Mouse (Mus musculus) cortical plate, adult 2 months (tissue): Measurements from ENCODE around the gene Otc. TPM values are rescaled to one million over a fixed set of nuclear protein-coding genes. Genes with fewer than 3 reads are reported as not detected.

Source experiments
- H3K27ac ChIP-seq: fragments of 200-500 bp; 2 replicates; pipeline ENCODE4 v1.5.1; 2012; ENCODE audit warnings: low read length, control low read depth, inconsistent platforms; ENCODE audit not compliant: insufficient read depth
- H3K4me1 ChIP-seq: fragments of 200-500 bp; 2 replicates; pipeline ENCODE4 v1.6.1; 2011; ENCODE audit warnings: low read length; ENCODE audit not compliant: control insufficient read depth, insufficient read depth
- H3K4me3 ChIP-seq: fragments of 200-500 bp; 2 replicates; pipeline ENCODE4 v1.5.1; 2011; ENCODE audit warnings: mild to moderate bottlenecking, low read length, control low read depth; ENCODE audit not compliant: insufficient read depth
- CTCF ChIP-seq: fragments of 200-500 bp; IDR thresholded peaks from 2 replicates; pipeline ENCODE4 v1.5.1; 2011; ENCODE audit warnings: mild to moderate bottlenecking, control low read depth, low read length; ENCODE audit not compliant: insufficient read depth; ENCODE audit errors: extremely low read depth
- POLR2A ChIP-seq: fragments of 200-500 bp; IDR thresholded peaks from 2 replicates; pipeline ENCODE4 v1.6.1; 2011; ENCODE audit warnings: mild to moderate bottlenecking, low read length, control low read depth; ENCODE audit not compliant: insufficient read depth; ENCODE audit errors: extremely low read depth
- polyA plus RNA-seq: library from polyadenylated mRNA; depleted of rRNA; stranded (reverse); fragments of >200 nt; gene quantifications from 2 replicates; pipeline ENCODE4 v1.2.3, GENCODE M21; 2012; rRNA removed

The Otc gene
- polyA plus RNA-seq, 1 experiment = not detected

DNA sequence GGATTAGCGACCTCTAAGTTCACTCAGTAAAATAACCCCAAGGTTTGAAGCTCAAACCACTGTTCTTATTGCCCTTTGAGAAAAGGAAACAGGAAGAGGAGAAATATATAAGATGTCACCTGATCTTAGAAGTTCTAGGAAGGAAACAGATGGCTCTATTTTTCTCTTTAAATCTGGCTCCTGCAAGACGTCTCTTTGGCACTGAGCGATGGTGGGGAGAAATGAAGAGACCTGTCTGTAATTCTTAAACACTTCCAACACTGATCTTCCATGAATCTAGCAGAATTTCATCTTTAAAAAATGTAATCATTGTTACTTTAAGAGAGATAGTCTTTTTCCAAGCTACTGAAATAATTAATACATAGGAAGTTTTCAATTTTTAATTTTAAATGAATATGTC, 16.2 kb downstream of the Otc start:
- no peaks in the 10 kb centered on the region for H3K4me1 ChIP-seq
- no peak overlapping the region for H3K4me3 ChIP-seq
- TF ChIP-seq CTCF (no peak), POLR2A (no peak)
- no peak overlapping the region for H3K27ac ChIP-seq

GRCm38 (mm10) chrX:10268761-10269437, 16.8 kb downstream of the Otc start:
- no peaks in the 10 kb centered on the region for H3K4me1 ChIP-seq
- no peak overlapping the region for H3K4me3 ChIP-seq
- H3K27ac ChIP-seq = no peak overlapping the region
- TF ChIP-seq CTCF = no peak
- TF ChIP-seq POLR2A = no peak

GRCm38 (mm10) chrX:10297341-10297740, 45.2 kb downstream of the Otc start:
- Histone ChIP-seq H3K27ac (no peak overlapping the region), H3K4me3 (no peak overlapping the region), H3K4me1 (no peaks in the 10 kb centered on the region)
- no peak for TF ChIP-seq CTCF
- no peak for TF ChIP-seq POLR2A

DNA sequence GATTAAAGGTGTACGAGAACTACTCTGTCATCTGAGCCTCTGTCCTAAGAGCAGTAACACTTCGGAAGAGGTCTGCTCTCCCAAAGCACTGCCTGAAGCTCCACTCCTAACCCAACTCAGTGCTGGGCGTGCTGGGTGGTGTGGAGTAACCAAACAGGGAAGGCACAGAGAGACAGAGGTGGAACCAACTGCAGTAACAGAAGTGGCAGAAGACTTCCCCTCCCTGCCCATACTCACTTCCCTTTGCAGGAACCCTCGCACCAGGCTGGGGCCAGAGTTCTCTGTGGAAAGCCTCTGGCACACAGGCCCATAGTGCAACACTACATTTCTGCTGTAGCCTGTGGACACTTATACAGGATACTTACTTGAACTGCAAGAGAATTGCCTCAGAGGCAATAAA, 66.1 kb downstream of the Otc start:
- Histone ChIP-seq H3K4me3 (no peak overlapping the region), H3K27ac (no peak overlapping the region), H3K4me1 (no peaks in the 10 kb centered on the region)
- no peak for TF ChIP-seq CTCF
- TF ChIP-seq POLR2A = no peak

GRCm38 (mm10) chrX:10330246-10330645, 78.1 kb downstream of the Otc start:
- Histone ChIP-seq H3K27ac (no peak overlapping the region), H3K4me1 (no peaks in the 10 kb centered on the region), H3K4me3 (no peak overlapping the region)
- TF ChIP-seq CTCF (no peak), POLR2A (no peak)

- TF ChIP-seq CTCF (no peak), POLR2A (no peak)
- H3K4me1 ChIP-seq = no peaks in the 10 kb centered on the region
- H3K4me3 ChIP-seq = no peak overlapping the region
- H3K27ac ChIP-seq = no peak overlapping the region
Measured at GRCm38 (mm10) chrX:10331749-10332148, 79.6 kb downstream of the Otc start.

- no peak overlapping the region for H3K4me3 ChIP-seq
- H3K27ac ChIP-seq = no peak overlapping the region
- no peaks in the 10 kb centered on the region for H3K4me1 ChIP-seq
- TF ChIP-seq POLR2A = no peak
- TF ChIP-seq CTCF = no peak
Measured at GRCm38 (mm10) chrX:10336816-10337215, 84.7 kb downstream of the Otc start.

GRCm38 (mm10) chrX:10355867-10356266, 103.8 kb downstream of the Otc start:
- no peak for TF ChIP-seq CTCF
- TF ChIP-seq POLR2A = no peak
- no peak overlapping the region for H3K4me3 ChIP-seq
- no peaks in the 10 kb centered on the region for H3K4me1 ChIP-seq
- H3K27ac ChIP-seq = no peak overlapping the region

Other genes with a start within 250 kb of the Otc start
- 0.49 and 0.65 TPM in 2 replicates for gene Srpx, start 134.6 kb upstream of the Otc start, polyA plus RNA-seq
- gene Rpgr, start 35.4 kb upstream of the Otc start, polyA plus RNA-seq = 14.2 and 14.4 TPM in 2 replicates
- 1,959 and 2,148 TPM in 2 replicates for gene Tspan7, start 232.9 kb downstream of the Otc start, polyA plus RNA-seq